ENCODE assay signal across 14 mouse cellular contexts in the genomic region with DNA sequence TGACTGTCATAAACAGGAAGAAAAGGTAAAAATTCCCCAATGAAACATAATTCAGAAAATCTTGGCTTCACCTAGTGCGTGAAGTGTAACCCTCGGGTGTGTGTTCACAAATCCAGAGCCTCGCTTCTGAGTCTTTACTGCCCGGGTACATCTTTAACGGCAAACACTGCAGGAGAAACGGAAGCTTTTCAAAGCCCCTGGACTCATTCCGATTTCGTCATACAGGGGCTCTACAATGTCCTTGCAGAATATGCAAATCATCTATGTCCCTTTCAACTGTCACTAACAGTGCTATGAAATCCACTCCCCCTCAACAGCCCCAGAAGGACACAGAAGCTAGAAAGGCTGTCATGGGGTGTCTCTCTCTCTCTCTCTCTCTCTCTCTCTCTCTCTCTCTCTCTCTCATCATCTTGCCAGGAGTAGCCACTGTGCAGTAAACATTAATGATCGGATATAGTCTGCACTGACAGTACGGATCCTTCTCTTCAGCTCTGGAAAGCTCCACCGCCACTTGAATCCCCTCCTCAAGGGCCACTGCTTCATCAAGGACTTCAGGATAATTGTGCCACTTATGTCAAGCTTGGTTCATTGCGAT.
DNase-seq lines count a peak whose midpoint lies in the region; ATAC-seq and TF ChIP-seq lines count a peak whose summit lies in the region.
"Had no signal": no experiment of that assay in that cellular context is flagged by ENCODE, and none has a peak within 500 bp of the region (broad histone marks: within the 10 kb centered on the region; RNA-seq: fewer than 3 reads in every experiment).

No protein-coding gene starts in this region.

- no peaks in the 10 kb centered on the region for H3K9me3 ChIP-seq in forebrain, embryonic 10.5 days
- no peaks in the 10 kb centered on the region for H3K9me3 ChIP-seq in forebrain, embryonic 11.5 days (ENCODE audit: control insufficient read depth, low read length)
- H3K9me3 ChIP-seq in lung, embryonic 15.5 days, result no peaks in the 10 kb centered on the region
- no peaks in the 10 kb centered on the region for H3K9me3 ChIP-seq in midbrain, postnatal 0 days (ENCODE audit: low read length)
- H3K9me3 ChIP-seq: G1E; stomach, embryonic 15.5 days had no signal

- H3K4me3 ChIP-seq in forebrain, embryonic 10.5 days, result no peak overlapping the region
- no peak overlapping the region for H3K4me3 ChIP-seq in forebrain, embryonic 11.5 days (ENCODE audit: low read depth, low read length)
- H3K4me3 ChIP-seq in lung, embryonic 15.5 days, result no peak overlapping the region
- H3K4me3 ChIP-seq in midbrain, postnatal 0 days (ENCODE audit: low read depth, low read length), result no peak overlapping the region
- H3K4me3 ChIP-seq: myocyte; stomach, embryonic 15.5 days had no signal

- TF ChIP-seq CTCF in midbrain, postnatal 0 days (IDR thresholded peaks at IDR 0.05), result no peak

- no peaks in the 10 kb centered on the region for H3K36me3 ChIP-seq in forebrain, embryonic 10.5 days (replicated peaks)
- H3K36me3 ChIP-seq in forebrain, embryonic 11.5 days (ENCODE audit: control insufficient read depth, insufficient read depth, low read length), result no peaks in the 10 kb centered on the region
- no peaks in the 10 kb centered on the region for H3K36me3 ChIP-seq in lung, embryonic 15.5 days
- no peaks in the 10 kb centered on the region for H3K36me3 ChIP-seq in midbrain, postnatal 0 days (ENCODE audit: insufficient read depth, low read length)
- H3K36me3 ChIP-seq: stomach, embryonic 15.5 days had no signal

- WGBS in forebrain, embryonic 10.5 days, result 77% methylated on average over 12 of the region's 12 CpGs
- 45% methylated on average over 12 of the region's 12 CpGs for WGBS in forebrain, embryonic 11.5 days
- WGBS in lung, embryonic 15.5 days, result 36% methylated on average over 12 of the region's 12 CpGs
- WGBS in midbrain, postnatal 0 days, result 23% methylated on average over 12 of the region's 12 CpGs

- no peaks in the 10 kb centered on the region for H3K27me3 ChIP-seq in forebrain, embryonic 10.5 days (ENCODE audit: poor library complexity, severe bottlenecking)
- no peaks in the 10 kb centered on the region for H3K27me3 ChIP-seq in forebrain, embryonic 11.5 days (ENCODE audit: control insufficient read depth, insufficient read depth, low read length)
- no peaks in the 10 kb centered on the region for H3K27me3 ChIP-seq in lung, embryonic 15.5 days
- H3K27me3 ChIP-seq in midbrain, postnatal 0 days (ENCODE audit: insufficient read depth, low read length), result no peaks in the 10 kb centered on the region
- H3K27me3 ChIP-seq: stomach, embryonic 15.5 days had no signal

- H3K4me2 ChIP-seq in forebrain, embryonic 11.5 days (ENCODE audit: low read depth, low read length, severe bottlenecking), result no peak overlapping the region
- peak overlapping the region; percentile 20; the same call in 1 of the 2 replicates for H3K4me2 ChIP-seq in lung, embryonic 15.5 days
- peak overlapping the region; percentile 28 for H3K4me2 ChIP-seq in midbrain, postnatal 0 days (ENCODE audit: low read depth, low read length, poor library complexity, severe bottlenecking)
- H3K4me2 ChIP-seq: stomach, embryonic 15.5 days had no signal

- intact Hi-C loops in gastrocnemius, postnatal 14 days (cut with DNase I; ENCODE audit: low total_unique reads), result no loop called here

- H3K27ac ChIP-seq in forebrain, embryonic 10.5 days, result peak overlapping the region; percentile 22; the same call in 1 of the 2 replicates
- no peak overlapping the region for H3K27ac ChIP-seq in forebrain, embryonic 11.5 days (ENCODE audit: low read depth, low read length)
- H3K27ac ChIP-seq in lung, embryonic 15.5 days, result no peak overlapping the region
- no peak overlapping the region for H3K27ac ChIP-seq in midbrain, postnatal 0 days (ENCODE audit: low read depth, low read length)
- H3K27ac ChIP-seq: stomach, embryonic 15.5 days had no signal

- no peak overlapping the region; the same call in 1 of the 2 replicates for H3K9ac ChIP-seq in forebrain, embryonic 11.5 days (ENCODE audit: low read length)
- H3K9ac ChIP-seq in lung, embryonic 15.5 days, result no peak overlapping the region
- no peak overlapping the region for H3K9ac ChIP-seq in midbrain, postnatal 0 days (replicated peaks; ENCODE audit: low read length, poor library complexity, severe bottlenecking)
- H3K9ac ChIP-seq: stomach, embryonic 15.5 days had no signal

- DNase-seq in forebrain, embryonic 10.5 days (ENCODE audit: extremely low spot score, low spot score), result no peak
- DNase-seq in forebrain, embryonic 11.5 days (ENCODE audit: low spot score), result no peak
- DNase-seq in lung, adult 18-20 months, result no peak
- DNase-seq in midbrain, postnatal 0 days (ENCODE audit: low spot score), result no peak
- no peak for DNase-seq in gastrocnemius, postnatal 14 days
- DNase-seq in gastrocnemius, postnatal 10 days, result no peak
- DNase-seq: gastrocnemius, postnatal 25 days; kidney, adult 18-20 months; lung, adult 2 months had no signal

- ATAC-seq in forebrain, embryonic 11.5 days (replicated peaks; ENCODE audit: low FRiP score), result no peak
- ATAC-seq in lung, embryonic 15.5 days (ENCODE audit: borderline replicate concordance, extremely low read depth, low FRiP score, low TSS enrichment), result no peak
- peak; percentile 70 for ATAC-seq in granulocyte monocyte progenitor cell, adult 5-6 weeks (replicated peaks; ENCODE audit: poor library complexity, severe bottlenecking)
- ATAC-seq in midbrain, postnatal 0 days (ENCODE audit: low FRiP score), result no peak

- peaks cover 67% of the 10 kb centered on the region for H3K4me1 ChIP-seq in forebrain, embryonic 10.5 days
- peaks cover 9% of the 10 kb centered on the region for H3K4me1 ChIP-seq in forebrain, embryonic 11.5 days (replicated peaks; ENCODE audit: control insufficient read depth, insufficient read depth, low read length)
- H3K4me1 ChIP-seq in lung, embryonic 15.5 days, result peaks cover 28% of the 10 kb centered on the region
- 0 out of 2 replicates have a peak, but pooled peaks cover 6% of the 10 kb centered on the region for H3K4me1 ChIP-seq in midbrain, postnatal 0 days (ENCODE audit: insufficient read depth, low read length)
